Mouse (Mus musculus): ENCODE data around the gene Fam71f1.

- no peak for TF ChIP-seq CTCF (IDR thresholded peaks at IDR 0.05; ENCODE audit: insufficient read depth, low read length)
- TF ChIP-seq POLR2A (IDR thresholded peaks at IDR 0.05; ENCODE audit: borderline replicate concordance, extremely low read depth, low read depth, low read length), result no peak
These were observed 63.5 kb downstream of the Fam71f1 start for GRCm38 (mm10) chr6:29382442-29382841.

Data from lung, adult 2 months (tissue).